Mouse (Mus musculus) testis, postnatal 10 days (tissue): ENCODE data around the gene Tmcc2.

Experiments
- DNase-seq: peaks from one replicate; pipeline ENCODE4 v3.0.0; 2021; ENCODE audit warnings: low spot score

Gene Tmcc2

GRCm38 (mm10) chr1:132315889-132316624, 75.0 kb downstream of the Tmcc2 start, which contains the start of gene Nuak2:
Nuak2 (plus strand) TSS chr1:132316126.
- peak; percentile 92 for DNase-seq

GRCm38 (mm10) chr1:132312703-132313102, 78.4 kb downstream of the Tmcc2 start:
- DNase-seq: peak; percentile 76

DNA sequence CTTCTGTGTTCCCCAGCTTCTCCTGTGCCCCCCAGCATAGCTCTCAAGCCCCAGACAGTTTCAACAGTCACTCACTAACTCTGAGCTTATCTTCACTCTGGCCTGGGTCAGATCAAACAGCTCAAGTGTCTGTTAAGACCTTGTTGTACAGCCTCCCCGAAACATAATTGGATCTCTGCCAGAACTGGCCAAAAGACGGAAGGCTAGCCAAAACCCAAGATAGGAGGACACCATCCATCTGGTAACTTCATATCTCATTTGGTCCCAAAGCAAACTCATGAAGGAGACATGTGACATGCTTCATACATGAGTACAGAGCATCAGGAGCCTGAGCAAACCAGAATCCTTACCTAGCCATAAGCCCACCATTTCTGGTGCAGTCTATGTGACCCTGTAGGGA, 79.0 kb downstream of the Tmcc2 start:
- no peak for DNase-seq

- DNase-seq: no peak
These were observed 79.8 kb downstream of the Tmcc2 start for GRCm38 (mm10) chr1:132311174-132311859.

- no peak for DNase-seq
These were observed 80.3 kb downstream of the Tmcc2 start for GRCm38 (mm10) chr1:132310754-132311153.

DNA sequence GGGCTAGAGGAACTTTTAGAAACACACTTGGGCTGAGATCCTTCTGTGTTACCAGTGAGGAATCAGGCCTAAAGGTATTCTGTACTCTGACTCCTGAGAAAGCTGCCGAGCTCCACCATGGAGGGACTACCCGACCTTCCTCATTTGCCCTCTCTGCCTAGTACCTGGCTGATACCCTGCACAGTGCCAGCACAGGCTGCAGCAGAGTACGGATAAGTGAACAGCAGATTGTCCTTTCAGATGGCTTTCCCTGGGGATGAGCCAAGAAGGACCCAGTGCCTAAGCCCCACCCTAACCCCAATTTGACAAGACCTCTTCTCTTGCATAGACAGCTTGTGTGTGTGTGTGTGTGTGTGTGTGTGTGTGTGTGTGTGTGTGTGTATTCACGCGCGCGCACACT, 82.4 kb downstream of the Tmcc2 start:
- no peak for DNase-seq

DNA sequence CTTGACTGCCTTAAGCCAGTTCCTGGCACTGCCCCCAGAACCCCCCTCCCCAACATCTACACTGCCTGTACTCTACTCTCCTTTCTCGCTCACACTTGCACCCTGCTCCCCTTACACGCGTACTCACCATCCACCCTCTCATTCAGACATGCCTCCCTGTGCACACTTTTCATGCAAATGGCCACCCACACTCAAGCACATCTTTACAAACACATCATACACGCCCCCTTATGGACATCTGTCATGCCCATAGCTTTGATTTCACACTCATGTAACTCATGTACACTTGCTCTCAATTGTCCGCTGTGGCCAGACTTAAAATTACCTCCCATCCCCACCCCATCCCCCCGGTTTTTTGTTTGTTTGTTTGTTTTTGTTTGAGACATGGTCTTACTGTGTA, 83.1 kb downstream of the Tmcc2 start:
- no peak for DNase-seq

DNA sequence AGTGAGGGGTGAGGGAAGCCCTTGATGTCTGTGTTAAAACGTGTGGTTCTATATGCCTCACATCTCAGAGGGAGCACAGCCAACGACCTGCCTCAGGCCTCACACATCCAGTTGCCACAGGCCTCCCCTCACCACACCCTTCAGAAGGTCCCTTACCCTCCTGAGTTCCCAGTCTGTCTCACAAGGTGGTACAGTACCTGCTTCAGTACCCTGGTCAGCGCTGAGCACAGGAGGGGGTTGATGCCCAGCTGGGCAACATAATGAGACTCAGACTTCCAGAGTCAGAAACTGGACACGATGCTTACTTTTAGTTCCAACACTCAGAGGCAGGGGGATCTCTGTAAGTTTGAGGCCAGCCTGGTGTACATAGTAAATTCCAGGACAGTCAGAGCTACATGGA, 84.3 kb downstream of the Tmcc2 start:
- DNase-seq: no peak
